Mouse (Mus musculus) heart, postnatal 36 days (tissue): Measurements from ENCODE around the gene Jag1. TPM values are rescaled to one million over a fixed set of nuclear protein-coding genes. Genes with fewer than 3 reads are reported as not detected.

ENCODE experiments used
- DNase-seq, 2 experiments: peaks; one replicate each; pipeline ENCODE4 v3.0.0; 2021 to 2022
- intact Hi-C: fragments of 180-260 bp; cut with DNase I; formaldehyde crosslinking; loops from one replicate; pipeline ENCODE4 v1.15.1; 2025
- total RNA-seq, 2 experiments: library from RNA; stranded (reverse); gene quantifications; 2 replicates each; pipeline ENCODE4 v1.2.3; 2021

Jag1 gene
- total RNA-seq, result 10 to 100 TPM; 11.5 to 12.7 TPM

GRCm38 (mm10) chr2:137116025-137116674 lies at the start of gene Jag1:
TSS of gene Jag1 (minus strand) at chr2:137116644.
- intact Hi-C loops, result loop anchor here (1.0 to 10.0 kb wide), 7 partner anchors 118 to 1159 kb away; partner anchors contain the start of genes AL731706.1, Mkks and Slx4ip
- peak; percentile 60 to 67 for DNase-seq

- intact Hi-C loops, result no loop called here
- no peak for DNase-seq
These were observed 39.6 kb upstream of the Jag1 start for GRCm38 (mm10) chr2:137156018-137156417.

- intact Hi-C loops, result no loop called here
- no peak for DNase-seq
These were observed 37.4 kb upstream of the Jag1 start for GRCm38 (mm10) chr2:137153825-137154224.

GRCm38 (mm10) chr2:137153172-137153667 lies 36.8 kb upstream of the Jag1 start:
- no peak for DNase-seq
- intact Hi-C loops, result no loop called here

- DNase-seq, result no peak
- intact Hi-C loops, result no loop called here
These were observed 34.5 kb upstream of the Jag1 start for GRCm38 (mm10) chr2:137150953-137151352.

- DNase-seq, result no peak
- intact Hi-C loops, result no loop called here
These were observed 30.7 kb upstream of the Jag1 start for GRCm38 (mm10) chr2:137146938-137147666.

- intact Hi-C loops, result no loop called here
These were observed 21.6 kb upstream of the Jag1 start for GRCm38 (mm10) chr2:137138063-137138462.

GRCm38 (mm10) chr2:137134035-137134434 lies 17.6 kb upstream of the Jag1 start:
- intact Hi-C loops, result no loop called here
- no peak for DNase-seq

More at GRCm38 (mm10) chr2:137138063-137138462, 21.6 kb upstream of the Jag1 start:
- DNase-seq, result no peak

GRCm38 (mm10) chr2:137124861-137125260 lies 8.4 kb upstream of the Jag1 start:
- intact Hi-C loops, result no loop called here
- no peak for DNase-seq

- intact Hi-C loops, result loop anchor here (1.0 to 10.0 kb wide), 7 partner anchors 203 to 1157 kb away; partner anchors contain the start of genes AL731706.1, Mkks and Slx4ip
- peak; percentile 88 to 90 for DNase-seq
These were observed 862 bp upstream of the Jag1 start for GRCm38 (mm10) chr2:137117321-137117690.

- peak; percentile 94 to 95 for DNase-seq
- intact Hi-C loops, result loop anchor here (1.0 to 10.0 kb wide), 8 partner anchors 118 to 1158 kb away; partner anchors contain the start of genes AL731706.1, Mkks and Slx4ip
These were observed 354 bp upstream of the Jag1 start for GRCm38 (mm10) chr2:137116675-137117320.

- intact Hi-C loops, result loop anchor here (1.0 to 10.0 kb wide), 8 partner anchors 117 to 1159 kb away; partner anchors contain the start of genes AL731706.1, Mkks and Slx4ip
- DNase-seq, result peak; percentile 53 to 69
These were observed 1.0 kb downstream of the Jag1 start for GRCm38 (mm10) chr2:137115241-137116024.

- intact Hi-C loops, result loop anchor here (1.0 to 10.0 kb wide), 7 partner anchors 102 to 1160 kb away; partner anchors contain the start of genes AL731706.1, Mkks and Slx4ip
- peak; percentile 79 to 87 for DNase-seq
These were observed 2.0 kb downstream of the Jag1 start for GRCm38 (mm10) chr2:137114248-137115096.

GRCm38 (mm10) chr2:137113288-137114061 lies 3.0 kb downstream of the Jag1 start:
- no peak for DNase-seq
- intact Hi-C loops, result loop anchor here (1.0 to 10.0 kb wide), 4 partner anchors 101 to 1161 kb away; no protein-coding TSS in a partner anchor

- intact Hi-C loops, result loop anchor here (10.0 kb wide), 2 partner anchors 834 to 1164 kb away; no protein-coding TSS in a partner anchor
These were observed 6.1 kb downstream of the Jag1 start for GRCm38 (mm10) chr2:137110214-137110898.

GRCm38 (mm10) chr2:137109321-137110213 lies 6.9 kb downstream of the Jag1 start:
- intact Hi-C loops, result loop anchor here (10.0 kb wide), 2 partner anchors 835 to 1165 kb away; no protein-coding TSS in a partner anchor
- peak; percentile 40 to 46 for DNase-seq

More at GRCm38 (mm10) chr2:137110214-137110898, 6.1 kb downstream of the Jag1 start:
- DNase-seq, result no peak
